Mouse (Mus musculus): Measurements from ENCODE around the gene Tgfbrap1. TPM values are rescaled to one million over a fixed set of nuclear protein-coding genes. Genes with fewer than 3 reads are reported as not detected.
"Not testable (repeated sequence)": the region's sequence is repeated elsewhere in the genome, so short reads cannot be mapped to it uniquely, and the experiment has no call there.

Gene Tgfbrap1
- polyA plus RNA-seq, 1 experiment from 2014 or later = 15.5 TPM

DNA sequence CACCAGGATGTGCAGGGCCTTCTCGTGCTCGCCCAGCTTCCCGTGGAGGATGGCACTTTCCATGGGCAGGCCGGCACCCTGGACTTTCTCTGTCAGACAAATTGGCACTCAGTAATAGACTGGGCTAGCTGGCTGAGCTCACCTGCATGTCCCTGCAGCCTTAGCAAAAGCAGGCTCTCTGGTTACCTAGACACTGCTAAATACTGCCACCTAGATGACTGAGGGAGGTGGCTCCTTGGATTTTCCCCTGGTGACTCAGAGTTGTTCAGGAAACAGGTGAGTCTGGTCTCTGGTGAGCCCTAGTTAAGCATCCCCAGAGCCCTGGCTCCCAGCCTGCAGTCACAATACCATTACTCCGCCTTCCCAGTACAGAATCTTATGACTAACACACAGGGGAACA lies 46.5 kb downstream of the Tgfbrap1 start:
- peaks cover 73% of the 10 kb centered on the region for H3K36me3 ChIP-seq (replicated peaks)
- H3K4me1 ChIP-seq = peaks cover 5% of the 10 kb centered on the region; the same call in 1 of the 2 replicates
- H3K27me3 ChIP-seq = no peaks in the 10 kb centered on the region
- H3K4me2 ChIP-seq = no peak overlapping the region
- H3K9ac ChIP-seq = no peak overlapping the region
- H3K9me3 ChIP-seq = no peaks in the 10 kb centered on the region
- ATAC-seq (ENCODE audit: low FRiP score) = no peak
- no peak overlapping the region for H3K27ac ChIP-seq
- H3K4me3 ChIP-seq (replicated peaks) = no peak overlapping the region
- WGBS = 93% methylated on average over 5 of the region's 5 CpGs

DNA sequence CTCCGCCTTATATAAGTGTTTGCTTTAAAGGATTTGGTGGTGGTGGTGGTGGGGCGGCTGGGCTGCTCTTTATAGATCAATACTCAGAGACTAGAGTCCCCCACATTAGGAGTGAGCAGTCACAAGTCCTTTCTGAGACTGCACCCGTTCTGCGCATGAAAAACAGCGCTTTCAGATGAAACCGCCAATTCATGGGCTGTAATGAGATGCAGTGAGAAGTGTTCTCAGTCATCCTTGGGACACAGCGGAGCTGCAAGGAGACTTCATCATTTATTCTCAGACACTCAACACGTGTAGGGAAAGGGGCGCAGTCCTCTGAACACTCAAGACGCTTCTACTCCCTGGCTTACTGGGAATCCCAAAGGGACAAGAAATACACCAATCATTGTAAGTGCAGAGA lies 50.6 kb downstream of the Tgfbrap1 start:
- Histone ChIP-seq H3K4me3 (replicated peaks) (no peak overlapping the region), H3K4me1 (peaks cover 8% of the 10 kb centered on the region; the same call in 1 of the 2 replicates), H3K27ac (no peak overlapping the region), H3K9me3 (no peaks in the 10 kb centered on the region), H3K4me2 (no peak overlapping the region), H3K36me3 (replicated peaks) (peaks cover 40% of the 10 kb centered on the region), H3K27me3 (no peaks in the 10 kb centered on the region), H3K9ac (no peak overlapping the region)
- 72% methylated on average over 10 of the region's 10 CpGs for WGBS
- ATAC-seq (ENCODE audit: low FRiP score) = no peak

DNA sequence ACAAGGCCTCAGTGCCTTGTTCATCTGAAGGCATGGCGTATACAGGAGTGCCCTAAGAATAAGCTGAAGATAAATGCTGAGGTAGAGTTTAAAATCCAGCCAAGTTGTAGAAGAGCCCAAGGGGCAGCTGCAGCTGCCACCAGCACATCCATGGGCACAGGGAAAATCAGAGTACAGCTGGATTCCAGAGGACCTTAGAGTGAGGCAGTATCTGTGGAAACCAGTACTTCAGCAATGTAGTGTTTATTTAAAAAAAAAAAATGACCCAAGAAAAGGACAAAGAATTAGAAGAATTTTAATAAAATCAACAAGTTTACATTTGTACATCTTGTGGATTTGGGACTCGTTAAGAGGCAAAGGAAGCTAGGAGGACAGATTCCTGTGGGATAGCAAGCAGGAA lies 51.4 kb downstream of the Tgfbrap1 start:
- ATAC-seq (ENCODE audit: low FRiP score) = no peak
- Histone ChIP-seq H3K4me1 (peaks cover 12% of the 10 kb centered on the region), H3K9me3 (no peaks in the 10 kb centered on the region), H3K27ac (no peak overlapping the region), H3K36me3 (replicated peaks) (peaks cover 34% of the 10 kb centered on the region), H3K27me3 (no peaks in the 10 kb centered on the region), H3K4me3 (replicated peaks) (no peak overlapping the region), H3K9ac (no peak overlapping the region), H3K4me2 (no peak overlapping the region)
- WGBS = 93% methylated on average over 2 of the region's 2 CpGs

DNA sequence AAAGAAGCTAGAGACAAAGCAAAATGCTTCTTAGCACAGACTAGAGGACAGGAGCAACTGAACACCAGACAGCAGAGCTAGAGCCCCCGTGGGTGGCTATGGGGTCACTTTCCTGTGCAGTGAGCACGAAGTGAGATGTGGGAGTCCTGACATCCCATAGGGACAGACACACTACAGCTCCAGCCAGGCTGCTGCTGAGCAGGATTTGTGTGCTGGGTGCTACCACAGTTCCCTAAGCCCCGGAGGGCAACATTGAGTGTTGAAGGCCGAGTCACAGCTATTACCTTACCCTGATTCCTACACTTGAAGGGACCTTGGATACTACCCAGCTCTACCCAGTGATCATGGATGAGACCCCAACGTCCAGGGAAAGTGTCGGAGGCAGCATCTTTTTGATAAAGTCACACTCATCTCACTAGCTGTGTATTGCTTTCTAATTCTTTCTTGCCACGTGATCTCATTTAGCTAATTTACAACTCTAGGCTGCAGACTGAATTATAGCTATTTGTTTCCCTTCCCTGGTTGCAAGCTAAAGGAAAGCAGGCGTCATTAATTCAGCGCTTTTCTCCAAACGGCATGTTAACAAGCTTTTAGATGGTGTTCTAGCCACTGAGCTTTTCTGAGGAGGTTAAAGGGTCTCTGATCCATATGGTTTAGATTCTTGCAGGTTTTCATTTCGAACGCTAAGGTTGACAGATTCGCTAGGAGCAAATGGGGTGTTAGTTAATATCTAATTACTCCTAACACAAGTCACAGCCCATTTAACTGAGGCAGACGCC lies 53.0 kb downstream of the Tgfbrap1 start:
- H3K36me3 ChIP-seq (replicated peaks) = peaks cover 18% of the 10 kb centered on the region
- H3K4me2 ChIP-seq = no peak overlapping the region
- H3K27ac ChIP-seq = peak overlapping the region; percentile 65
- H3K4me1 ChIP-seq = peaks cover 19% of the 10 kb centered on the region
- H3K9ac ChIP-seq = no peak overlapping the region
- H3K27me3 ChIP-seq = no peaks in the 10 kb centered on the region
- no peak overlapping the region for H3K4me3 ChIP-seq (replicated peaks)
- no peaks in the 10 kb centered on the region for H3K9me3 ChIP-seq
- no peak for ATAC-seq (ENCODE audit: low FRiP score)
- WGBS = 61% methylated on average over 14 of the region's 14 CpGs

DNA sequence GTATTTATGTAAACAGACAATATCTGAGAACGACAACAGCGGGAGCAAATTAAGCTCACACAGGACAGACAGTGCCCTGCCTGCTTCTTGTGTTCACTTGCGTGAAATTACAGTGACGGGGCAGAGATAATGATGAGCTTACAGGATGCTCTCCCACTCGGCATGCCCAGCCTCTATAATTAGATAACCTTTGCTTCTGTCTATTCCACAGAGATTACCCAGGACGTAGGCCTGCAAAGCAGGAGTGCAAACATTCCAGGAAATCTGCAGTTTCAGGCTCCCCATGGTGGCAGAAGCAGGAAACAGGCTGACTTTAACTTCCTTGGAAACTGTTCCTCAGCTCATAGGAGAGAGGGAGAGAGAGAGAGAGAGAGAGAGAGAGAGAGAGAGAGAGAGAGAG lies 56.2 kb downstream of the Tgfbrap1 start:
- Histone ChIP-seq H3K4me2 (no peak overlapping the region), H3K4me1 (peaks cover 14% of the 10 kb centered on the region), H3K9ac (no peak overlapping the region), H3K36me3 (replicated peaks) (no peaks in the 10 kb centered on the region), H3K27me3 (no peaks in the 10 kb centered on the region), H3K4me3 (replicated peaks) (no peak overlapping the region), H3K9me3 (no peaks in the 10 kb centered on the region), H3K27ac (peak overlapping the region; percentile 2; the same call in 1 of the 2 replicates)
- WGBS = 66% methylated on average over 6 of the region's 6 CpGs
- ATAC-seq (ENCODE audit: low FRiP score) = peak; percentile 55

DNA sequence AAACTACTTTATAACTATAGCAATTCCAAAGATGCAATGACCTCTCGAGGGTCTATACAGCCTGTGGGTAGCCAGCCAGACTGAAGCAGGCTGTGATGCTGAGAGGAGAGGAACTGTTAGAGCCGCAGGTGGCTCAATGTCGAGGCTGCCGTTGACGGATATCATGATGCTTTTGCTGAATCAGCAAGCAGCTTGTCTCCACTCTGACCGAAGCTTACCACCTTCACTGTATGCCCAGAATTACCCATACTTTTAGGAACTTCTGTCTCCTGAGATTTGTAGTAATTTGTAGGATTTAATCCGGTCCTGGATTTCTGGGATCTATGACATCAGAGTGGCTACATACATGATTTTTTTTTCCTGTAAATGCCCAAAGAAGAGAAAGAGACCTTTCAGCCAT lies 62.4 kb downstream of the Tgfbrap1 start:
- no peaks in the 10 kb centered on the region for H3K36me3 ChIP-seq (replicated peaks)
- H3K27me3 ChIP-seq = no peaks in the 10 kb centered on the region
- WGBS = 92% methylated on average over 7 of the region's 7 CpGs
- no peak overlapping the region for H3K4me2 ChIP-seq
- no peak overlapping the region for H3K9ac ChIP-seq
- no peak for ATAC-seq (ENCODE audit: low FRiP score)
- peaks cover 4% of the 10 kb centered on the region; the same call in 1 of the 2 replicates for H3K4me1 ChIP-seq
- no peak overlapping the region for H3K27ac ChIP-seq
- H3K9me3 ChIP-seq = no peaks in the 10 kb centered on the region
- no peak overlapping the region for H3K4me3 ChIP-seq (replicated peaks)

DNA sequence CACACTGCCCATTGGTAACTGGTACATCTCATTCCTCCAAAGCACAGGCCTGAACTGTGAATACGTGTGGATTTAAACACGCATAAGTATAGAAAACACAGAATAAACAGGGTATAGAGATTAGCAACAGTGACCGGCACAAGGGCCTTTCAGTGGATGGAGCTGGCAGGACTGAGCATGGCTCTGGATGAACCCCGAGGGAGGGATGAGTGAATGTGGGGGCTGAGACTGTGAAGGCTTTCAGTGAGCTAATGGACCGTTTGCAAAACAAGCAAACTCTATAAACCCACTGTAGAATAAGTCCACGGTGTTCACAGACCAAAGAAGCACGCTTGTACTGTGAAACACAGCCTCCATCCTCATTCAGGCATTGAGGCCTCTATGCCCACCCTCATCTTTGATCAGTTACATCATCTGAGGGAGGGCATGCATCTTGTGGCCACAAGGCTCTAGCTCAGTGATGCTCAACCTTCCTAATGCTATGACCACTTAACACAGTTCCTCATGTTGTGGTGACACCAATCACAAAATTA lies 83.2 kb downstream of the Tgfbrap1 start:
- H3K9me3 ChIP-seq; H3K9ac ChIP-seq; H3K4me1 ChIP-seq; H3K36me3 ChIP-seq (replicated peaks); H3K27ac ChIP-seq; ATAC-seq (ENCODE audit: low FRiP score); H3K27me3 ChIP-seq; H3K4me3 ChIP-seq (replicated peaks); H3K4me2 ChIP-seq: not testable (repeated sequence)
- WGBS = 89% methylated on average over 7 of the region's 7 CpGs

DNA sequence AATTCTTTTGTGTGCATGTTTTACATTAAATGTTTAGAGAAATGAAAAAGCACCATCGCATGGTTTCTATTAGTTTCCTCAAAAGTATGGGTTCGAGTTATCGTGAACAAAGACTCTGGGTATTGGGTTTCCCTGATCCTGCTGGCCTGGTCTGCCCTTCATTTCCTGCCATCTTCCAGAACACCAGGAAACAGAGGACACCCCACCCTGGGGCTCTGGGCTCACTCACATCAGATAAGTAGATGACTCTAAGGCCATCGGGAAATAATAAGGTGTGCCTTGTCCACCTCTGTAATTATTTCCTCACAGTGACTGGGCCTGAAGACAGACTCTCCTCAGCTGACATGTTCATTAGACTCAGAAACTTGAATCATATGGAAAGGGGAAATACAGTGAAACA lies 88.0 kb downstream of the Tgfbrap1 start:
- Histone ChIP-seq H3K9me3 (no peaks in the 10 kb centered on the region), H3K4me2 (no peak overlapping the region), H3K4me3 (replicated peaks) (no peak overlapping the region), H3K36me3 (replicated peaks) (no peaks in the 10 kb centered on the region), H3K27me3 (no peaks in the 10 kb centered on the region), H3K9ac (no peak overlapping the region), H3K4me1 (peaks cover 14% of the 10 kb centered on the region), H3K27ac (no peak overlapping the region)
- ATAC-seq (ENCODE audit: low FRiP score) = no peak
- WGBS = 91% methylated on average over 4 of the region's 4 CpGs

DNA sequence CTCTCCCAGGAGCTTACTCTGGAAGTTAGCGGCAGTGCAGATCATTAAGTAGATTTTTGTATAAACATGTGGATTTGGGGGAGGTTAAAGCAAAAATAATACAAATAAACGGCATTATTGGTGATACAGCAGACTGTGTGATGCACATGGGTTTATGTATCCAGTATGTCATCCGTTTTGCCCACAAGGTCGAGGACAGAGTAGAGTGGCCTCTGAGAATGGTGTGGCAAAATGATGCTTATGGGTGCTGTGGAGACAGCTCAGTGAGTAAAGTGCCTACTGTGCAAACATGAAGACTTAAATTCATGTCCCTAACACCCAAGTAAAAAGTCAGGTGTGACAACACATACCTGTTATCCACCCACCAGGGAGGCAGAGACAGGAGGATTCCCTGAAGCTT lies 91.9 kb downstream of the Tgfbrap1 start:
- peak; percentile 64 for ATAC-seq (ENCODE audit: low FRiP score)
- peak overlapping the region; percentile 25; the same call in 1 of the 2 replicates for H3K4me3 ChIP-seq (replicated peaks)
- 79% methylated on average over 4 of the region's 4 CpGs for WGBS

DNA sequence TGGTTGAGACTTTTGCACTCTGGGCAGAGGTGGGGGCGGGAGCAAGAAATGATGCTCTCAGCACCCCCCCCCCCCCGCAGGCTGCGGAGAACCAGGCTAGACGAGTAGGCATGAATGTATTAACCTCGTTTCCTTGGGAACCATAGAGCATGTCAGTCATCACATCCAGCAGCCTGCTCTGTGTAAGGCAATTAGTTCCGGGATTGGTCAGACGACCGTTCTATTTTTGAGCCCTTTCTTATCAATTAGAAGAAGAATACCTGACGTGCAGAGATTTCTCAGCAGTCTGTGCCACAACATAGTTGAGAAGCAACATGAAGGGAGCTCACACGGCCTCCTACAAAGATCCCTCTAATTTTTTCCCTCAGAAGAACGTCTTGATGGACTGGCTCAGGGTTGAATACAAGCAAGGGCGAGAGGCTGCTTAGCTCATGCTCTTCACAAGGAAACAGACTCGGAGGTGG lies 92.4 kb downstream of the Tgfbrap1 start:
- Histone ChIP-seq H3K4me1 (peaks cover 17% of the 10 kb centered on the region), H3K27me3 (no peaks in the 10 kb centered on the region), H3K9ac (0 out of 2 replicates have a peak overlapping the region, but pooled peaks have one; percentile 8), H3K4me2 (peak overlapping the region; percentile 48), H3K4me3 (replicated peaks) (peak overlapping the region; percentile 25), H3K9me3 (no peaks in the 10 kb centered on the region), H3K27ac (peak overlapping the region; percentile 75), H3K36me3 (replicated peaks) (no peaks in the 10 kb centered on the region)
- peak; percentile 95 for ATAC-seq (ENCODE audit: low FRiP score)
- 15% methylated on average over 13 of the region's 13 CpGs for WGBS

More for the DNA sequence above, 91.9 kb downstream of the Tgfbrap1 start:
- peak overlapping the region; percentile 48 for H3K4me2 ChIP-seq
- H3K9ac ChIP-seq = 0 out of 2 replicates have a peak overlapping the region, but pooled peaks have one; percentile 8
- no peaks in the 10 kb centered on the region for H3K9me3 ChIP-seq
- no peaks in the 10 kb centered on the region for H3K27me3 ChIP-seq
- H3K4me1 ChIP-seq = peaks cover 17% of the 10 kb centered on the region
- peak overlapping the region; percentile 75 for H3K27ac ChIP-seq
- H3K36me3 ChIP-seq (replicated peaks) = no peaks in the 10 kb centered on the region

Measured in forebrain, embryonic 12.5 days (tissue).